Mouse (Mus musculus): ENCODE results near the gene Cmtm7. TPM values are rescaled to one million over a fixed set of nuclear protein-coding genes. Genes with fewer than 3 reads are reported as not detected.

Cmtm7 gene
- polyA plus RNA-seq, 1 experiment from 2014 or later: 60.0 TPM

GRCm38 (mm10) chr9:114816121-114816520 lies 34.5 kb upstream of the Cmtm7 start:
- no peak for DNase-seq (ENCODE audit: low spot score, missing footprints)
- H3K27ac ChIP-seq (ENCODE audit: low read depth, low read length): no peak overlapping the region
- WGBS: 96% methylated on average over 7 of the region's 7 CpGs
- H3K9me3 ChIP-seq (ENCODE audit: control insufficient read depth, low read length): no peaks in the 10 kb centered on the region
- H3K4me1 ChIP-seq (ENCODE audit: control insufficient read depth, insufficient read depth, low read length): no peaks in the 10 kb centered on the region
- ATAC-seq (ENCODE audit: low FRiP score): no peak
- no peak overlapping the region for H3K9ac ChIP-seq (ENCODE audit: low read length)
- H3K4me2 ChIP-seq: no peak overlapping the region
- no peaks in the 10 kb centered on the region for H3K36me3 ChIP-seq (ENCODE audit: control insufficient read depth, insufficient read depth, low read length)
- no peaks in the 10 kb centered on the region for H3K27me3 ChIP-seq (ENCODE audit: control insufficient read depth, insufficient read depth, low read length)
- H3K4me3 ChIP-seq (ENCODE audit: low read depth, low read length): no peak overlapping the region

GRCm38 (mm10) chr9:114815315-114815714 lies 33.7 kb upstream of the Cmtm7 start:
- H3K36me3 ChIP-seq (ENCODE audit: control insufficient read depth, insufficient read depth, low read length): no peaks in the 10 kb centered on the region
- no peak overlapping the region for H3K4me2 ChIP-seq
- no peak overlapping the region for H3K27ac ChIP-seq (ENCODE audit: low read depth, low read length)
- ATAC-seq (ENCODE audit: low FRiP score) (no peak), DNase-seq (ENCODE audit: low spot score, missing footprints) (no peak)
- no peaks in the 10 kb centered on the region for H3K27me3 ChIP-seq (ENCODE audit: control insufficient read depth, insufficient read depth, low read length)
- 79% methylated on average over 4 of the region's 4 CpGs for WGBS
- no peaks in the 10 kb centered on the region for H3K4me1 ChIP-seq (ENCODE audit: control insufficient read depth, insufficient read depth, low read length)
- no peaks in the 10 kb centered on the region for H3K9me3 ChIP-seq (ENCODE audit: control insufficient read depth, low read length)
- no peak overlapping the region for H3K4me3 ChIP-seq (ENCODE audit: low read depth, low read length)
- H3K9ac ChIP-seq (ENCODE audit: low read length): no peak overlapping the region

DNA sequence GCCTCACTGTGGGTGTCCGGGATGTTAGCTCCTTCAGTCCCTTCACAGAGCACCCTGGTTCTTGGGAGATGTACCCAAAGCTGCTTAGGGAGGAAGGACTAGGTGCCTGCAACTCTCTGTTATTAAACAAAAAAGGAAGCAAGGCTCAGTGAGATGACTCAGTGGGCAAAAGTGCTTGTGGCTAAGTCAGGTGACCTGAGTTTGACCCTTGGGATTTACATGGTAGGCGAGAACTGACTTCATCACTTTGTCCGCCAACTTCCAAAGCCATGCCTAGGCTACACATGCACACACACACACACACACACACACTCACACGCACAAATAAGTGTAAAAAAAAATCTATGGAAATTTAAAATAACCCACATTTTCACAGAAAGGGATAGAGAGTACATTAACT lies 30.3 kb upstream of the Cmtm7 start:
- DNase-seq (ENCODE audit: low spot score, missing footprints) (no peak), ATAC-seq (ENCODE audit: low FRiP score) (no peak)
- H3K4me3 ChIP-seq (ENCODE audit: low read depth, low read length): no peak overlapping the region
- H3K9me3 ChIP-seq (ENCODE audit: control insufficient read depth, low read length): no peaks in the 10 kb centered on the region
- H3K9ac ChIP-seq (ENCODE audit: low read length): no peak overlapping the region
- H3K27me3 ChIP-seq (ENCODE audit: control insufficient read depth, insufficient read depth, low read length): no peaks in the 10 kb centered on the region
- H3K4me2 ChIP-seq: no peak overlapping the region
- H3K36me3 ChIP-seq (ENCODE audit: control insufficient read depth, insufficient read depth, low read length): no peaks in the 10 kb centered on the region
- 89% methylated on average over 4 of the region's 4 CpGs for WGBS
- H3K4me1 ChIP-seq (ENCODE audit: control insufficient read depth, insufficient read depth, low read length): no peaks in the 10 kb centered on the region
- H3K27ac ChIP-seq (ENCODE audit: low read depth, low read length): no peak overlapping the region

GRCm38 (mm10) chr9:114810837-114811236 lies 29.2 kb upstream of the Cmtm7 start:
- DNase-seq (ENCODE audit: low spot score, missing footprints): no peak
- ATAC-seq (ENCODE audit: low FRiP score): no peak
- H3K36me3 ChIP-seq (ENCODE audit: control insufficient read depth, insufficient read depth, low read length): no peaks in the 10 kb centered on the region
- H3K27me3 ChIP-seq (ENCODE audit: control insufficient read depth, insufficient read depth, low read length): no peaks in the 10 kb centered on the region
- 80% methylated on average over 11 of the region's 11 CpGs for WGBS
- no peak overlapping the region for H3K4me2 ChIP-seq
- H3K9me3 ChIP-seq (ENCODE audit: control insufficient read depth, low read length): no peaks in the 10 kb centered on the region
- H3K4me1 ChIP-seq (ENCODE audit: control insufficient read depth, insufficient read depth, low read length): no peaks in the 10 kb centered on the region
- H3K4me3 ChIP-seq (ENCODE audit: low read depth, low read length): no peak overlapping the region
- no peak overlapping the region for H3K9ac ChIP-seq (ENCODE audit: low read length)
- H3K27ac ChIP-seq (ENCODE audit: low read depth, low read length): no peak overlapping the region

DNA sequence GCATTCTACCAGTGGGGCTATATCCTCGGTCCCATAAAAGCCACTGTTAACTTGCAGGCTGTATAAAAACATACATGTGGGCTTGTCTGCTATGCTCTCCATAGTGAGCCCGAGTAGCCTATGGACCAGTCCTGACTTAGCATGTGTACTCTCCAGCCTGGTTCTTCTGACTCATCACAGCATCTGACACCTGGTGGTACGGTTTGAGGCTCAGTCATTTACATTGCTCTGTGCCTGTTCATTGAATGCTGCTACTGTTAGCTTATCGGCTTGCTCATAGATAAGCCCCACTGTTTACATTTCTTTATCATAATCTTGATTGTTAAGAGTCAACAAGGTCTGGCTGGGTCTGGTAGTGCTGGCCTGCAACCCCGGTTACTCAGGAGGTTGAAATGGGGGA lies 27.0 kb upstream of the Cmtm7 start:
- Histone ChIP-seq H3K36me3 (ENCODE audit: control insufficient read depth, insufficient read depth, low read length) (no peaks in the 10 kb centered on the region), H3K9me3 (ENCODE audit: control insufficient read depth, low read length) (no peaks in the 10 kb centered on the region), H3K9ac (ENCODE audit: low read length) (no peak overlapping the region), H3K27ac (ENCODE audit: low read depth, low read length) (no peak overlapping the region), H3K4me1 (ENCODE audit: control insufficient read depth, insufficient read depth, low read length) (no peaks in the 10 kb centered on the region), H3K27me3 (ENCODE audit: control insufficient read depth, insufficient read depth, low read length) (no peaks in the 10 kb centered on the region), H3K4me3 (ENCODE audit: low read depth, low read length) (no peak overlapping the region), H3K4me2 (no peak overlapping the region)
- ATAC-seq (ENCODE audit: low FRiP score): no peak
- DNase-seq (ENCODE audit: low spot score, missing footprints): no peak
- WGBS: 83% methylated on average over 5 of the region's 5 CpGs

GRCm38 (mm10) chr9:114807261-114807660 lies 25.6 kb upstream of the Cmtm7 start:
- Histone ChIP-seq H3K4me2 (no peak overlapping the region), H3K9ac (ENCODE audit: low read length) (no peak overlapping the region), H3K4me3 (ENCODE audit: low read depth, low read length) (no peak overlapping the region), H3K36me3 (ENCODE audit: control insufficient read depth, insufficient read depth, low read length) (no peaks in the 10 kb centered on the region), H3K27me3 (ENCODE audit: control insufficient read depth, insufficient read depth, low read length) (no peaks in the 10 kb centered on the region), H3K4me1 (ENCODE audit: control insufficient read depth, insufficient read depth, low read length) (no peaks in the 10 kb centered on the region), H3K9me3 (ENCODE audit: control insufficient read depth, low read length) (no peaks in the 10 kb centered on the region), H3K27ac (ENCODE audit: low read depth, low read length) (no peak overlapping the region)
- DNase-seq (ENCODE audit: low spot score, missing footprints): no peak
- ATAC-seq (ENCODE audit: low FRiP score): no peak
- WGBS: 78% methylated on average over 8 of the region's 8 CpGs

DNA sequence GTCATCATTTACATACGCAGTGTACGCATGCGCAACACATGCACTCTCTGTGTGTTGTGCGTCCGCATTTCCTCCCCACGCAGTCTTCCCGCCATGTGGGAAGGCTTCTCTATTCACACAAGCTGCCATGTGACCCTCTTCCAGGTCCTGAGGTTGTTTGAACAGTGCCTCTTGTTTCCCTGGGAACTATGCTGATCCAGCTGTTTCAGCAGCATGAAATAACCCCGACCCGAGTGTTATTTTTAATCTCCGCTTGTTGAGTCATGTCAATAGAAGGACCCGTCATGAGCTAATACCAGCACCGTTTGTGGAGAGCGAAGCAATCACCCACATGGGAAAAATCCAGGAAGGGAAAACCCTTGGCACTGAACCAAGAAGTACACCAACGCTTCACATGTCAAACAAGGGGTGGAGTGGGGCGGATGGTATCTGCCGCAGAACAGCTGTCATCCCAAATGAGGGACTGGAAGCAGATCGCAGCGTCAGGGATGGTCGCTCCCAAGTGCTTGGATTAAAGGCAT lies 23.6 kb upstream of the Cmtm7 start:
- Histone ChIP-seq H3K4me2 (no peak overlapping the region), H3K4me3 (ENCODE audit: low read depth, low read length) (no peak overlapping the region), H3K9me3 (ENCODE audit: control insufficient read depth, low read length) (no peaks in the 10 kb centered on the region), H3K36me3 (ENCODE audit: control insufficient read depth, insufficient read depth, low read length) (no peaks in the 10 kb centered on the region), H3K27me3 (ENCODE audit: control insufficient read depth, insufficient read depth, low read length) (no peaks in the 10 kb centered on the region), H3K4me1 (ENCODE audit: control insufficient read depth, insufficient read depth, low read length) (peaks cover 4% of the 10 kb centered on the region), H3K9ac (ENCODE audit: low read length) (no peak overlapping the region), H3K27ac (ENCODE audit: low read depth, low read length) (no peak overlapping the region)
- DNase-seq (ENCODE audit: low spot score, missing footprints): no peak
- WGBS: 74% methylated on average over 19 of the region's 19 CpGs
- peak; percentile 72 for ATAC-seq (ENCODE audit: low FRiP score)

DNA sequence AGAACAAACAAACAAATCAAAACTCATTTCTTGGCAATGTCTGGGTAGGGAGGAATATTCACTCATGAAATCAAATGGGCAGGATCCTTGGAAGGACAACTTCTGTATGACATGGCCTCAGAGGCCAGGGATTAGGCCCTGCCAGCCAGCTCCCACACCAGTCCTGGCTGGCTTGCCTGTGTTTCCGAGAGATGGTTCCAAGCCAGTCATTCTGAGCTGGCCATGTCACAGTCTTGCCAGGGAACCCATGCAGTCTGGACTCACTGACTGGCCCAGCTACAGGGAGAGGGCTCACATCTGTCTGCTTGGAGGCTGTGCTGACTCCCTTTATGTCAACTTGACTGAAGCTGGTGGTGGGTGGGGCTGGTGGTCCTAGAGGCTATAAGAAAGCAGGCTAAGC lies 20.5 kb upstream of the Cmtm7 start:
- no peak for ATAC-seq (ENCODE audit: low FRiP score)
- H3K27me3 ChIP-seq (ENCODE audit: control insufficient read depth, insufficient read depth, low read length): no peaks in the 10 kb centered on the region
- H3K4me3 ChIP-seq (ENCODE audit: low read depth, low read length): no peak overlapping the region
- H3K27ac ChIP-seq (ENCODE audit: low read depth, low read length): no peak overlapping the region
- no peak overlapping the region for H3K4me2 ChIP-seq
- WGBS: 63% methylated on average over 1 of the region's 1 CpGs
- peaks cover 13% of the 10 kb centered on the region for H3K4me1 ChIP-seq (ENCODE audit: control insufficient read depth, insufficient read depth, low read length)
- H3K9ac ChIP-seq (ENCODE audit: low read length): no peak overlapping the region
- H3K36me3 ChIP-seq (ENCODE audit: control insufficient read depth, insufficient read depth, low read length): no peaks in the 10 kb centered on the region
- no peaks in the 10 kb centered on the region for H3K9me3 ChIP-seq (ENCODE audit: control insufficient read depth, low read length)
- DNase-seq (ENCODE audit: low spot score, missing footprints): no peak

DNA sequence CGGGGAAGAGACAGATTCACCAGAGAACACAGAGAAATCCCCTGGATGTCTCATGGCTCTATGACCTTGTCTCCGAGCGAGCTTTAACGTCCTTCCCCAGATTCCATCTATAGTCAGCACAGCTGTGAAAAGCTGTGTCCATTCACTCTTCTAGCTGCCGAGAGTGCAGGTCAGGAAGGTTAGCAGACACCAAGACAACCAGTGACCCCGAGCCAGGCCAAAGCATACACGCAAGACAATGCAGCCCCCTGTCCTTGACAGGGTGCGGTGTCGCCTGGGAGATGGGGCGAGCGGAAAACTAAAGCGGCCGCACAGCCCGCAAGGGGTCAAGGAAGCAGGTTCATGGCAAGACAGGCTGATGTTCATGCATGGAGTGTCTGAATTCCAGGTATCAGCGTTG lies 19.6 kb upstream of the Cmtm7 start:
- Histone ChIP-seq H3K36me3 (ENCODE audit: control insufficient read depth, insufficient read depth, low read length) (no peaks in the 10 kb centered on the region), H3K9me3 (ENCODE audit: control insufficient read depth, low read length) (no peaks in the 10 kb centered on the region), H3K9ac (ENCODE audit: low read length) (no peak overlapping the region), H3K27me3 (ENCODE audit: control insufficient read depth, insufficient read depth, low read length) (no peaks in the 10 kb centered on the region), H3K4me1 (ENCODE audit: control insufficient read depth, insufficient read depth, low read length) (peaks cover 15% of the 10 kb centered on the region), H3K4me3 (ENCODE audit: low read depth, low read length) (no peak overlapping the region), H3K27ac (ENCODE audit: low read depth, low read length) (no peak overlapping the region), H3K4me2 (no peak overlapping the region)
- DNase-seq (ENCODE audit: low spot score, missing footprints): no peak
- 21% methylated on average over 15 of the region's 15 CpGs for WGBS
- no peak for ATAC-seq (ENCODE audit: low FRiP score)
